Mouse (Mus musculus) left cerebral cortex, postnatal 14 days (tissue): ENCODE measurements at regions not wholly inside any gene's neighbourhood (a gene's known extent, or its start where the extent isn't known, plus 50 kb on each side); places are given as distances from the start of the nearest gene placed in this dataset.
A peak's percentile ranks its signal among the peaks of the same experiment; 100 is the strongest.

Experiments used
- DNase-seq, 2 experiments: peaks; one replicate each; pipeline ENCODE4 v3.0.0; 2021 to 2022; ENCODE audit warnings: low spot score in 2 of 2, mixed read lengths in 1 of 2
- intact Hi-C: fragments of 180-260 bp; cut with DNase I; formaldehyde crosslinking; loops from one replicate; pipeline ENCODE4 v1.15.1; 2025

- intact Hi-C loops, result no loop called here
- peak in 1 of 2 experiments; percentile 12 for DNase-seq
Measured at GRCm38 (mm10) chr17:3962176-3962575, 266.1 kb upstream of the Nox3 start.

DNA sequence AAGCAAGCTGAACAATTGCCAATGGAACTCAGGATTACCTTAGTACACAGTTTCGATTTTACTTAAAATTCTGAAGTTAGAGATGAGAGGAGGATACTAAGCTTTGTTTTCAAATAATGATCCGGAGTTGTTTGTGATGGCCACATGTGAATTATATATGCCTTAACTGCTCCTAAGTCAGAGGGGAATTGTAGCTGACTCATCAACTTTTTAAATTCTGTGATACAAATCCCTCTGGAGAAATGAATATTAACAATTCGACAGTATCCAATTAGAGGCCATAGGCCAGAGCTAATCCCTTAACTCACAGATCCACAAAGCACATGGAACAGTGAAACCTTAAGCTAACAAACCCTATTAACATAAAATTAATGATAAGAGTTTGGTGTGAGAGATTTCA is 250.5 kb upstream of the Nox3 start:
- intact Hi-C loops, result no loop called here
- no peak for DNase-seq

- DNase-seq, result peak; percentile 3 to 12
- intact Hi-C loops, result no loop called here
Measured at GRCm38 (mm10) chr17:3936361-3936760, 240.3 kb upstream of the Nox3 start.

- intact Hi-C loops, result no loop called here
- DNase-seq, result no peak
Measured at GRCm38 (mm10) chr17:3933208-3933607, 237.1 kb upstream of the Nox3 start.

DNA sequence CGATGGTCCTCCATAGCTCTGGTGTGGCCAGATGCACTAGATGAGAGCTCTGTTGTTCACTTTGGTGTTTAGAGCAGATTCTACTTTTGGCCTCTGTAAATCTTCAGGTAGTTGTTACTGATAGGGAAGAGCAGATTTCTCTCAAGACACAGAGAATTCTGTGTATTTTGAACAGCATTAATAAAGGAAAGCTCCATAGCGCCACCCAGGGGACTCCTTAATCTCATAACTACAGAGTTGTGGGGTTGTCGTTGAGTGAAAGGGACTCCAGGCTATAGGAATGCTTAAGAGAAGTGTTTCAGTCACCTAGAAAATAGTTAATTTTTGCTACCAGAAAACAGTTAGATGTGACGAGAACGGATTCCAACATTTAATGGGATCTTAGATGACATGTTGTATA is 236.0 kb upstream of the Nox3 start:
- intact Hi-C loops, result no loop called here
- DNase-seq, result peak; percentile 15 to 37

DNA sequence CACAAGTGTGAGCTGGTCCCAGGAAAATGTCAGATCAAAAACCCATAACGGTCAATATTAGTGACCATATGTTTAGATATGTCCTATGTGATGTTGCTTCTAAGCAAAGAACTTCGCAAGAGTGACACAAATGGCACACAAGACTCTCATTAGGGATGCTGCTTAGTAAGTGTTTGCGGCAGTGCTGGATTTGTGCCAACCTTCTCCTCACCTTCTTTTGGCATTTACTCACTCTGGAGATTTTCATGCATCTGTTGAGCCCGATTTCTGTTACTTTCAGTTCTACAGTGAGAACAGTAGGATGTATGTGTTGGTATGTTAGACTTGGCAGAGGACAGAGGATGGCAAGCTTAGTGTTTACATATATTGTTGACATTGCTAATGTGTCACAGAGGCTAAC is 231.0 kb upstream of the Nox3 start:
- DNase-seq, result peak; percentile 14 to 23
- intact Hi-C loops, result no loop called here

DNA sequence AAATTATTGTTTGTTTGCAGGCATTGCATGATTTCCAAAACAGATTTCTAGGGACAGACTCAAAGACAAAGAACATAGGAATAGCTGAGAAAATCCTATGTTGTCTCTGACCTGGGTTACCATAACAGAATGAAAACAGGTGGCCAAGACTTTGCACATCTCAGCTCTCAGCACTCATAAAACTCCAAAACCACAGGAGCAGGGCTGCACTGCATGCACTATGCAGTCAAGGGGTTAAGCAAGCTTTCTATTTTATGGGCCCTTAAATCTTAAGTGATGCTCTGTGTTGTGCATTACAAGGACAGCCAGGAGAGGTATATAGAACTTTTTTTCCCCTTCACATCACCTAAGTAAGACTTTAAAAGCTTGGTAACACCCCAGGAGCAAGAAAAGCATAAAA is 224.2 kb upstream of the Nox3 start:
- DNase-seq, result no peak
- intact Hi-C loops, result no loop called here

GRCm38 (mm10) chr17:3892826-3893225 is 196.8 kb upstream of the Nox3 start:
- intact Hi-C loops, result no loop called here
- peak; percentile 15 to 39 for DNase-seq

GRCm38 (mm10) chr17:3883146-3883545 is 187.1 kb upstream of the Nox3 start:
- intact Hi-C loops, result no loop called here

DNA sequence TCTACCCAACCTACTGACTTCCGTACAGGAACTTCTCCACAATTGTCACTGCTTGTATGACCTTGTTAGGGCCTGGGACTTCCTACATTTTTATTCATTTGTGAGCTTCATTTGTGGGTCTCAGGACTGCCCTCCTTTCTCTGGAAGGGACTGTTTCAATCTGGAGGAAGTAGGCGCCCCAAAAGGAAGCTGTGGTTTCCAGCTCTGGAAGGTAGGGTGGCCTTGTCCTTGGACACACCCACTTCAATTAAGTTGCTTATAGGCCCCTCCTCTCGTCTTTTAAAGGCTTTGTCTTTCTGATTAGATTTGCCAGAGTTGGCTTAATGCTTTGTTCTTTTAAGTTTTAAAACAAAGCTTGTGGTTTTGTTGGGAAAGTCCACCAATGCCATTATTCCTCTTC is 183.0 kb upstream of the Nox3 start:
- intact Hi-C loops, result no loop called here

More at GRCm38 (mm10) chr17:3883146-3883545, 187.1 kb upstream of the Nox3 start:
- no peak for DNase-seq

DNA sequence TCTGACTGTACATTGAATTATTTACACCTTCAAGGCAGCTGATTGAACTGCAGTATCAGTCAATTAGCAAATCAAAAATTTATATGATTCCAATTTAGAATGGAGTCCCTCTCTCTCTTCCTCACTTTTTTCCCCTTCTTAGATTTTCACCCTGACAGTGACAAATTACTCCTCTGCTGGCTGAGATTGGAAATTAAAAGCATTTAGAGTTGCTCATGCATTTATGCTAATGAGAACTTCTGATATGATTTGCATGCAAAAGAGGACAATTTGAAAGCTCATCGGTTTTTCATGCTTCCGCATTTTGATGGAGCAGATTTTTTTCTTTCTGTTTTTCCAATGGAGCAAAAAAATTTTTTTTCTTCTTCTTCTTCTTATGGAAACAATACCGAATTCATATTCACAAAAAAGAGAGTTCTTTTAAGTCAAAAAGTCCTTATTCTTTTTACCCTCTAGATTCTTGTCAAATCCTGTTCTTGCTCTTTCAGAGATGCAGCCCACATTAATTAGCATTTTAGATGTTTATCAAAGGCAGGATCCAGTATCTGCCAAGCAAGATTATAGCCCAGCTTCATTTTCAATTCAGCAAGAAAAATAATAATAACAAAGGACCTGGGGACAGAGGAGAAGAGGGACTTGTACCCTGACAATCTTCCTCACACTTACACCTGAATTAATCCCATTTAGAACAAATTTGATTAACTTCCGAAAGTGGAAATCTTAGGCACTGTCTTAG is 173.6 kb upstream of the Nox3 start:
- intact Hi-C loops, result no loop called here
- no peak for DNase-seq

More for the DNA sequence above, 183.0 kb upstream of the Nox3 start:
- DNase-seq, result no peak

DNA sequence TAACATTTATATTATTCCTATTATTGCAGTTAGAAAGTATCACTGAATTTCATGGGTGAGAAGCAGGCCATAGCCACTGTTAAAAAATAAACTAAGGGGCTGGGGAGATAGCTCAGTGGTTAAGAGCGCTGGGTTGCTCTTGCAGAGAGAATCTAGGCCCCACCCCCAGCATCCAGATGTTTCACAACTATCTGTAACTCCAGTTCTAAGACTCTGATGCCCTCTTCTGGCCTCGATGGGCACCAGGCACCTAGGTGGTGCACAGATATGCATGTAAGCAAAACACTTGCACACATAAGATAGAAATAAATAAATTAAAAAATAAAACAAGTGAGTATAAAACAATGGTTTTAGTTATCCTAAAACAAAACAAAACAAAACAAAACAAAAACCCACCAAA is 166.3 kb upstream of the Nox3 start:
- intact Hi-C loops, result no loop called here
- DNase-seq, result no peak

GRCm38 (mm10) chr17:3836386-3836785 is 140.3 kb upstream of the Nox3 start:
- intact Hi-C loops, result no loop called here

DNA sequence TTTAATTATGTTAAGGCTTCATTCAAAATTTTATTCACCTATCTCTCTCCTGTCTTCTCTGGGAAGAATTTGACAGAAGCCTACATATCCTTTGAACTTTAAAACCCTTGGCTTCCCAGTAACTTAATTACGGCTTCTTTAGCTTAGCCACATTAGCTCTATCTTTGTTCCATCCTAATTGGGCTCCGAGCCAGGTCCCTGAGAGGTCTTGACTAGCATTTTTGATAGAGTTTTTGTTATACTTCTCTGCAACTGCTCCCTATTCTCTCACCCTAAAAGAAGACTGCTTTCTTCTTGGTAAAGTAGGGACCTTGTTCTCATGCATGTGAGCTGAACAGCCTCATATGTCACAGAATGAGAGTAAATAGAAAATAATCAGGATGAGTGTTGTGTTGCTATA is 115.1 kb upstream of the Nox3 start:
- intact Hi-C loops, result no loop called here
- no peak for DNase-seq

More at GRCm38 (mm10) chr17:3836386-3836785, 140.3 kb upstream of the Nox3 start:
- DNase-seq, result no peak

GRCm38 (mm10) chr17:3803507-3803906 is 107.4 kb upstream of the Nox3 start:
- no peak for DNase-seq
- intact Hi-C loops, result no loop called here

- intact Hi-C loops, result loop anchor here (2.0 kb wide), 1 partner anchor 222 kb away; no protein-coding TSS in a partner anchor
- DNase-seq, result peak; percentile 31 to 42
Measured at GRCm38 (mm10) chr17:3792597-3792996, 96.5 kb upstream of the Nox3 start.

DNA sequence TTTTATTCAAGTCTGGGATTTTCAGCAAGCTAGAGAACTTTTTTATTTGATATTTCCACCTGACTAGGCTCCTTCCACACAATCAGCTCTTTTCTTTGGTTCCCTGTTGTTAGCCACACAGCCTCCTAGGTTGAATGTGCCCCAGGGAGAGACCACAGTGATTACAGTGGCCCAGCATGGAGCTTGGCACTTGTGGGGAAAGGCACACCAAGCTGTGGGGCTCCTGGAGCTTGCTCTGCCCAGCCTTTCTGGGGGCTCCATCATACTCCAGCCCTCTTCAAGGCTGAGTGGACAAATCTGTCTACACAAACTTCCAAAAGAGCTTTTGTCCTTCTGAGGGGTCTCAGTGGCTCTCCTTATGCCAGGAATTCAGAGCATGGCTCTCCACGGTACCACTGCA is 86.1 kb upstream of the Nox3 start:
- intact Hi-C loops, result no loop called here
- no peak for DNase-seq

DNA sequence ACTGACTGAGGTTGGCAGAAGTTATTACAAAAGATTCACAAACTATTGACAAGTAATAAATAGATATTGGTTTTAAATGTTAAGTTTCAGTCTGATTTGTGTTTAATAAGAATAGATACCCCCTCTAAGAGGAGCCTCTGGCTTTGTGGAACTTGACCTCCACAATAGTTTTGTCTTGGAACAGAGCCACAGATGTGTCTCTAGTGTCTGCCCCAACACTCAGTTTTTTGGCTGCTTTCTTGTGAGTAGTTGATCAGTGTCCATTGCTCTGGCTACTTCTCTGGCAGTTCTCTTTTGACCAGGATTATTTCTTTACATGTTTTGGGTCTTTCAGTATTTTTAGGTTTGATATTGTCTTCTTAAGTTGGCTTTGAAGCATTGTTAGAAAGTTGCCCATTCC is 81.6 kb upstream of the Nox3 start:
- no peak for DNase-seq
- intact Hi-C loops, result no loop called here

DNA sequence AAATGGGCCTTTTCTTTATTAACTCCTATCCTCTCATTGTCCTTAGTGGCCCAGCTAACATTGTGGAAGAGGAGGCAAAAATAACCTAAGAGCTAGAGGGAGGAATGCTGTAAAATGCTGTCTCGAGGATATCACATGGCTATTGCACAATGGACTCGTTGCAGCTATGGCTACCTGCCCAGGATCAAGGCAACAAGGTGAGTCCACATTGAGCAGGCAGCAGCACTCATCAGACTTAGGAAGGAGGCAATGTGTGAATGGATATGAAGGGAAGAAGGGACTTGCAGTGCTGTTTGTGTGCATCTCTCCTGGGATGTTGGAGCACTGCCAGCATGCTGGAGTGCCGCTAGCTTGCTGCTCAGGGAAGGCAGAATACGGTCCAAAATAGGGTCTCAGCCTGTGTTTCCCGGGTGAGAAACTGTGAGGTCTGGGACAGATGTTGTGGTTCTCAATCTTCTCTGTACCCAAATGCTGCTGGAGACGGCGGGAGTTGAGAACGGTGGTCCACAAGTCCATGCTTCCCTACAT is 51.8 kb upstream of the Nox3 start:
- DNase-seq, result peak in 1 of 2 experiments; percentile 6
- intact Hi-C loops, result no loop called here
